Comparison of ENCODE assay signal across 8 mouse cellular contexts in genomic region chr11:114668741-114669623, GRCm38 (mm10). TPM values are rescaled to one million over a fixed set of nuclear protein-coding genes. Genes with fewer than 3 reads are reported as not detected.
DNase-seq lines count a peak whose midpoint lies in the region; ATAC-seq lines count a peak whose summit lies in the region.

No protein-coding gene starts in this region.

- under 1% methylated on average over 48 of the region's 60 CpGs for WGBS in hindbrain, embryonic 11.5 days

- H3K4me1 ChIP-seq in hindbrain, embryonic 11.5 days (replicated peaks; ENCODE audit: control insufficient read depth, insufficient read depth, low read length): peaks cover 8% of the 10 kb centered on the region

- H3K27ac ChIP-seq in hindbrain, embryonic 11.5 days (ENCODE audit: low read depth, low read length): peak overlapping the region; percentile 89

- H3K27me3 ChIP-seq in hindbrain, embryonic 11.5 days (ENCODE audit: control insufficient read depth, insufficient read depth, low read length): peaks cover 3% of the 10 kb centered on the region; the same call in 1 of the 2 replicates

- DNase-seq in NIH3T3 (ENCODE audit: low read depth): peak; percentile 91
- peak; percentile 82 to 92 for DNase-seq in cerebellum, postnatal 14 days
- peak; percentile 80 to 82 for DNase-seq in frontal cortex, postnatal 10 days (ENCODE audit: low spot score in 2 of 2)
- DNase-seq in hindbrain, embryonic 11.5 days (ENCODE audit: low spot score): peak; percentile 87
- peak; percentile 77 to 82 for DNase-seq in layer of hippocampus, postnatal 14 days (ENCODE audit: low spot score in 2 of 2)
- peak; percentile 92 for DNase-seq in lung, postnatal 10 days
- DNase-seq in ovary, postnatal 36 days (ENCODE audit: low spot score): peak; percentile 77
- peak; percentile 73 for DNase-seq in thymus, postnatal 25 days

- H3K36me3 ChIP-seq in hindbrain, embryonic 11.5 days (ENCODE audit: control insufficient read depth, insufficient read depth, low read length): peaks cover 13% of the 10 kb centered on the region; the same call in 1 of the 2 replicates

- no peaks in the 10 kb centered on the region for H3K9me3 ChIP-seq in hindbrain, embryonic 11.5 days (ENCODE audit: control insufficient read depth, low read length)

- peak overlapping the region; percentile 51 for H3K4me2 ChIP-seq in hindbrain, embryonic 11.5 days (replicated peaks; ENCODE audit: low read depth, low read length)

- H3K4me3 ChIP-seq in hindbrain, embryonic 11.5 days (ENCODE audit: low read depth, low read length): peak overlapping the region; percentile 87

- ATAC-seq in hindbrain, embryonic 11.5 days (ENCODE audit: low FRiP score): peak; percentile 78

- peak overlapping the region; percentile 86 for H3K9ac ChIP-seq in hindbrain, embryonic 11.5 days (ENCODE audit: low read depth, low read length)

RNA-seq across cellular contexts. Expression of gene Rpl38, which starts 0.7 kb away (rescaled TPM):
- polyA plus RNA-seq in hindbrain, embryonic 11.5 days (2014; fragmentation: Nextera tagmentation; extraction: Ambion mirVana): 833 and 865 TPM in 2 replicates
- total RNA-seq in layer of hippocampus, postnatal 14 days (2021): 100 to 1,000 TPM; 800 to 850 TPM

RNA-seq across cellular contexts. Expression of gene Ttyh2, which starts 6.2 kb away (rescaled TPM):
- 15.3 and 16.0 TPM in 2 replicates for polyA plus RNA-seq in hindbrain, embryonic 11.5 days (2014; fragmentation: Nextera tagmentation; extraction: Ambion mirVana)
- total RNA-seq in layer of hippocampus, postnatal 14 days (2021): 10 to 100 TPM; 26.0 to 30.1 TPM

RNA-seq across cellular contexts. Expression of gene Dnaic2, which starts 58.2 kb away (rescaled TPM):
- polyA plus RNA-seq in hindbrain, embryonic 11.5 days (2014; fragmentation: Nextera tagmentation; extraction: Ambion mirVana): 4.6 and 4.8 TPM in 2 replicates
- 1 to 10 TPM; 1.6 to 3.5 TPM for total RNA-seq in layer of hippocampus, postnatal 14 days (2021)

Comparison
In these comparisons a context has a peak if more than half of its experiments do, and no peak if none do; other contexts are left out.
1. Peak in every context shown above with its lines: DNase-seq, ATAC-seq, H3K4me3 ChIP-seq and H3K27ac ChIP-seq.